Mouse (Mus musculus) right cerebral cortex, postnatal 14 days (tissue): Measurements from ENCODE around the gene Runx1.

Experiments used
- DNase-seq: peaks from one replicate; pipeline ENCODE4 v3.0.0; 2022

The Runx1 gene

GRCm38 (mm10) chr16:92741342-92741741, 84.6 kb downstream of the Runx1 start:
- DNase-seq: no peak

DNA sequence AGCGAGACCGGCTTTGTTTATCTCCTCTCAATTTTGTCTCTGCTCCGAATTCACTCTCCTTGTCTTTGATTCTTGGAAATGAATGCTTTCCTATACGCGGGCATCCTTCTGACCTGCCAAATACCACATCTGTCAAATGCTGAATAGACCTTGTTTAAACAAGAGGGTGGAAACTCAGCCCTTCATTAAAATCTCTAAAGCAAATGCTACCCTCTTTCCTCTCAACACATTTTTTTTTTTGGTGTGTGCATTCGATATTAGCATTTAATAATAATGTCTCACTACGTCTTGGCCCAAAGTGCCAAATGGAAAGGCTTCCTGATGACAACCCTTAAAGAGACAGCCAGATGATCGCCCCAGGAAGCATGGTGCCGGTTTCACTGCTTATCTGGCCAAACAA, 85.4 kb downstream of the Runx1 start:
- DNase-seq: no peak

DNA sequence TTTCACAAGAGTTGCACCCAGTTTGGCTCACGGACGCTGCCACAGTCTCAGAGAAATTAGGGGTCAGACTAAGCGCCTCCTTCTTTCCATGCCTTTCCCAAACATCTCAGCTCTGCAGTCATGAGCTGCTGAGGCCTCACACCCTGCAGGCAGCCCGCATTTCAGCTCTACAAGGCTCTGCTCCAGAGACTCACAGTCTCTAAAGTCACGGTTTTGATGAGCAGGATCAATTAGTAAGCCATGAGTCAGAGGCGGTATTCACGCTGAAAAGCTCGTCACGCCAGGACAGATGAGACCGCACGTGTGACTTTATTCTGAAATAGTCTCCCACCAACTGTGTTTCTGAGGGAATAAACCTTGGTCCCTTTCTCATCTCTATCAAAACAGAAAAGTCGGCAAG, 86.0 kb downstream of the Runx1 start:
- DNase-seq: no peak

GRCm38 (mm10) chr16:92739071-92739793, 86.7 kb downstream of the Runx1 start:
- DNase-seq: no peak

GRCm38 (mm10) chr16:92738476-92739010, 87.4 kb downstream of the Runx1 start:
- DNase-seq: no peak

GRCm38 (mm10) chr16:92726870-92727269, 99.1 kb downstream of the Runx1 start:
- DNase-seq: no peak

GRCm38 (mm10) chr16:92724526-92724925, 101.4 kb downstream of the Runx1 start:
- DNase-seq: no peak

GRCm38 (mm10) chr16:92720678-92721077, 105.3 kb downstream of the Runx1 start:
- no peak for DNase-seq

DNA sequence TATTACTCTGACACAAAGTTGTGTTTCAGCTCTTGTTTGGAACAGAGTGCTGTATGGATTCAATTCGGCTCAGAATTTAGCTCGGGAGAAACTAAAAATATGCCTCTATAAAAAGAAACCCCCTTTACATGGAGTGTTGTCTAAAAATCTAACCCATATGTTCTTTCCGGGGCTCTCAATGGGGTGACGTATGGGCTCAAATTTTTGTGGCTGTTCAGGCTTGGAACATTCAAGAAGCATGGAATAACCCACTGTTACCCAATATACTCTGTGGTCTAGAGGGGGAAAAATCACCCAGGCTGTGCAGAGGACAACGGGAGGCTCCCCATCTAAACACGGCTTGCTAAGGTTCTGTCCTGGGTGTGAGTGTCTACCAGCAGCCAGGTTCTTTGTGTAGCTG, 106.2 kb downstream of the Runx1 start:
- no peak for DNase-seq

DNA sequence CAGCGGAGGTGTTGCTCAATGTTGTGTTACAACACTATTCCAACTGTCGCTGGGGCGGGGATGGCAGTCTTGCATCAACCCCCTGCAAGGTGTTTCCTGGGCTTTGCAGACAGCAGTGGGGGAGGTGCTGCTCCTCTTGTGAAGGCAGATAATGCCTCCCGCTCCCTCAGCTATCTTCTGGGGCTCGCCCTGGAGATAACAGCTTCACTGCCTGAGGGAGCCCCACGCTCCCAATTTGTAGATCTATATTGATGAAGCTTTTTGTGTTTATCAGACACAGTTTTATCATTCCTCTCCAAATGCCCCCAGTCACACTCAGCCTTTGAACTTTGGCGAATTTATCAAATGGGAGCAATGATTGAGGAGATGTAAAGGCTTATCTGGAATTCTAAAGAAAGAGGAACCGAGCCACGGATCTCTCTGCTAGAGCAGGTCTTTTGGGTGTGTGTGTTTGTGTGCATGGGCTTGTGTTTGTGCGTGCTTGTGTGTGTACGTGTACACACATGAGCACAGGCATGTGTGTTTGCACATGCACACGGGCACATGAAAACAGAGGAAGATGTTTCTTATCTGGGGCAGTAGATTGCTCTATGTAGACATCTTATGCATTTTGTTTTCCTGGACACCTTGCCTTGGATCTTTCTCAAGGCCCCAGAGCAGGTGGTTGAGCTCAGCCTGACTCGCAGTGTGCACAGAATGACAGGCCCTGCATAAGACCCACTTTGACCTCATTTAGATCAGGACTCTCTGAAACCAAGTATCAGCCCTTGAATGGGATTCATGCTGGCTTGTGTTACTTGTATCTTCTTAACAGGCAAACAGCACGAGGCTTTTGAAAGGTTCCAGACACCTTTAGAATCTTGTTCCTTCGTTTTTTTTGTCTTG, 110.1 kb downstream of the Runx1 start:
- DNase-seq: peak; percentile 19

DNA sequence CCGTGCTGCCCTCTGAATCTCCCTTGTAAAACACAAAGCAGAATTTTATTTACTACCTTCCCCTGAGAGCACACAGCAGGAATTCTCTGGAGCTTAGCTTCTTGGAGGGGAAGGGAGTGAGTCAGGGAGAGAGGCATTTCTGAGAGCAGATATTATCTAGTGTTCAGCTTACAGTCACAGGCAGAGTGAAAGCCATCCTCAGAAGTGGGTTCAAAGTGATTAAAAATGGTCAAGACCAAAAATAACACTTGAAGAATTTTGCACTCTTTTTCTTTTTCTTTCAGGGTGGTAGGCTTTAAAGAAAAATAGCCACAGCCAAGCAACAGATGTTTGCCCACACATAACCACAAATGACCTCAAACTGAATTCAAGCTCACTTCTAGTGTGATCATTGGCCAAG, 115.8 kb downstream of the Runx1 start:
- DNase-seq: no peak

- no peak for DNase-seq
Measured at GRCm38 (mm10) chr16:92708718-92709117, 117.2 kb downstream of the Runx1 start.

DNA sequence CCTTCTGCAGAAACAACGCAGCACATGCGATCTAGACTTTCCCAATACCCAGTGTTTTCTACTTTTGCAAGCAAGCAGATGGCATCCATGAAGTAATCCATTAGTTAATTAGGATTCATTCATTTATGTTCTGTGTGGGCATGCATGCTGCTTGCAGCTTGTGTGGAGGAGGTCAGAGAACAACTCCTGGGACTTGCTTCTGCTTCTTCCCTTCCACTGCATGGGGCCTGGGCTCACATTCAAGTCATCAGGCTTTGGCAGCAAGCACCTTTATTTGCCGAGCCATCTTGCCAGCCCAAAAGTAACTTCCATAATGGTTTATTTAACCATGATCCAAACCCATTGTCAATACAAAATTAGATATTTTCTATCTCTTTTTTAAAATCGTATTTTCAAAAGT, 118.2 kb downstream of the Runx1 start:
- DNase-seq: no peak

GRCm38 (mm10) chr16:92707146-92707545, 118.8 kb downstream of the Runx1 start:
- DNase-seq: no peak

DNA sequence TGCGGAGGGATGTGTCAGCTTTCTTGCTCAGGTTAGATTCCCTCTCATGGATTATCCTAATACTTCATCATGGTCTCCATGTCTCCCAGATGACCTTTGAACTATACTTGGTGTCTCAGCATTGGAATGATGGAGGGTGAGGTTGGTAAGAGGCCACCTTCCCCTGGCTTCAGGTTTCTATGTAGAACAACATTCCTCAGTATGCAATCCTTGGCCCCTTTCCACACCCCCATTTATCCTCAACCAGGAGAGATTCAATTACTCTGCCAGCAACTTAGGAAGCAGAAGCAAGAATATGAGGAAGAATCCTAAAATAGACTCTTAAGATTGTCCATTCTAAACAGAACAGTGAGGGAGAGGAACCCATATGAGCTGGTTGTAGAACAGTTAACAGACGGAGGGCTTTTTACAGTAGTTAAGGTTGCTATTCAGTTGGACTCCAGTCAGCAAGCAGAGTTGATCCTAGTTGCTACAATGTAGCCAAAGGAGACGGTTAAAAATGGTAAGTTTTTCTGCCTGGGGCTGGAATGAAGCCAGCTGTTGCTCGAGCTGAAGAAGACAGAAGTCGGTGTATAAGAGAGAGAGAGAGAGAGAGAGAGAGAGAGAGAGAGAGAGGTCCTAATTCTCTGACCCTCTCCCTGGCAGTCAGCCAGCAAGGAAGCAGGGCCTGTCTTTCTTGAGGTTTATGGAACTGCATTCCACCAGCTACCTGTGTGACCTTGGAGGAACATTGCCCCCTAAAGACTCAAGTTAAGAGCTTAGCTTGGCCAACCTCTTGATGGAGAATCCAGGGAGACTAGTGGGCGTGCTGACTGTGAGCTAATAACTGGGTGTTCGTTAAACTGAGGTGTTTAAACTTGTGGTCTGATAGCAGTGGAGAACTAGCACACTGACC, 120.1 kb downstream of the Runx1 start:
- DNase-seq: no peak

- no peak for DNase-seq
Measured at GRCm38 (mm10) chr16:92703850-92704249, 122.1 kb downstream of the Runx1 start.

DNA sequence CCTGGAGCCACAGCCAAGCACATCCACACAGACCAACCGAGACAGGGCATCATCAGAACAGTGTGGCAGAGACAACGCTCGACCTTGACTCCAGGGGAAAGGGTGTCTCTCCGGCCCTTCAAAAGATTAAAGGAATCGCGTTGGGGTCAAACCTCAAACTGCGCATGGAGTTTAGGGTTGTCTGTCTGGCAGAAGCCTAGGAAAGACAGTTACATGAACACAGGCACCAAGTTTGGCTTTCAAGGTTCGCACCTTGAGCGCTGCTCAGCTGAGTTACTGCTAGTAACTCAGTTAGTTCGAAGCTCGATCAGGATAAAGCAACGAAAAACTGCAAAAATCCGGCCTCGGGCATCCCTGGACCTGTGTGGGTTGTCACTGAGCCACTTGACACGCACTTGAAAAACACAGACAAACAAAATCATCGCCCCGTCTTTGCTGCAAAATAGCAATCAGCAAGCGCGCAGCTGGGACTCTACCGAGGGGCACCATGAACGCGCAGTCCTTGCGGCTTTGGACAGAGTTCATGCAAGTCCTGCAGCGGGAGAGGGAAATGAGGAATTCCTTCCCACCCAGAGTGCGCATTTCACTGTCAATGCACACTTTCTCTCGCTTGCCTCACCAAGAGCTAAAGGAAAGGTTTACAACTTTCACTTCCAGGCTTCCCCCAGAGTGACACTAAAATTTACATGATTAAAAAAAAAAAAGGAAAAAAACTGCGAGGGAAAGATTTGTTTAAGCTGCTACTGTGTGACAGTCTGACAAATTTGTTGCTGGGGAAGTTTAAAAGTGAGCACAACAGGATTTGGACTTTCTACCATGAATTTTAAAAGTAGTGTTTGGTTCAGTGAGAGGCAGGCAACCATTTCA, 126.2 kb downstream of the Runx1 start:
- DNase-seq: no peak

GRCm38 (mm10) chr16:92698612-92698998, 127.3 kb downstream of the Runx1 start:
- peak; percentile 84 for DNase-seq

DNA sequence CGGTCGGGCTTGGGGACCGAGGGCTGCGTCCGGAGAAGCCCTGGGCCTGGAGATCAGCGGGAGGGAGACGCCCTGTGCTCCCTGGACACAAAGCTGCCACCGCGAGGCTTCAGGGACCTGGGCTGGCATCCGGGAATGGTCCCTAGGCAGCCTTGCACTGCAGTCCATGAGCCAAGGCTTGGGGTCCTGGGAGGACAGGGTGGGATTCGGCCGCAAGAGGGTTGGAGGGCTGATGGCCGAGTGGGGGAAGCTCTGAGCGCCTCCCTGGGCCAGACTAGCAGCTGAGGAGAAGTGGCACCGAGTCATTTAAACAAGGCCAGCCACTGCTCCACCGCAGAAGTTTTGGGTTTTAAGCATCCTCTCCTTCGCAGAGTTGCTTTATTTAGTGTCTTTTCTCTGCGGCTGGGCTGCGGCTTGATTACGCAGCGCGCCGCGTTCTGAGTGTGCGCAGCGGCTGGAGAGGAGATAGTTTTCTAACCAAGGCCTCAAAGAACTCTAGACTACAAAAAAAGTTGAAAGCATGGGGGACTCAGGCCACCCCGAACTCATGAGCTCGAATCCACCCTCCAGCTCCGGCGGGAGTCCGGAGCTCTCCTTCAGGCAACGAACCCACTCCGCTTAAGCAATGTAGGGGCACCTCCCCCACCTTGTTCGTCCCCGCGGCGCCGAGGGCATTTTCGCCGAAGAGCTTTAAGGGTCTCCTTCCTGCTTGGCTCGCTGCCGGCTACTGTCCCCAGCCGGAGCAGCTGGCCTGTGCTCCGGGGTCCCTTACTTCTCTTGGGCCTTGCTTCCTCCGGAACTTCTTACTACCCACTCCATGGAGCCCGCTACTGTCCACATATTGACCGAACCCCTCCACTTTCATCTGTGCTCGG, 128.0 kb downstream of the Runx1 start:
- no peak for DNase-seq

- DNase-seq: no peak
Measured at GRCm38 (mm10) chr16:92697227-92697736, 128.7 kb downstream of the Runx1 start.
